In the genomic region with DNA sequence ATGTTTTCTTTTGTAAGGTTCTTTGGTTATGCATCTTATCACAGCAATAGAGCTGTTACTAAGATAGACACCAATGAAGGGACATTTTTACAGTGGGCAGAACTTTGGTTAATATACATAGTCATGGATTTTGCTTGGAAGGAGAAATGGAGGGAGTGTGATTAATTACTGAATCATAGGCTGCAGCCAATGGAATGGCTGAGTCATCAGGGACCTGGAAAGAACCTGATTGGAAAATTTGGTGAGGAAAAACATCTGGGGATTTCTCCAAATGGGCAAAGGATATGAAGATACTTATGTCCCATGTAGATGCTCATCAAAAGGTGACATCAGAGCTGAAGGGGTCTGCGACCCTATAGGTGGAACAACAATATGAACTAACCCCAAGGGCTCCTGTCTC, we compare ENCODE assay signal across 27 mouse cellular contexts. TPM values are rescaled to one million over a fixed set of nuclear protein-coding genes. Genes with fewer than 3 reads are reported as not detected.
DNase-seq lines count a peak whose midpoint lies in the region; ATAC-seq and TF ChIP-seq lines count a peak whose summit lies in the region.
"Had no signal": no experiment of that assay in that cellular context is flagged by ENCODE, and none has a peak within 500 bp of the region (broad histone marks: within the 10 kb centered on the region; RNA-seq: fewer than 3 reads in every experiment).

No protein-coding gene starts in this region.

- H3K4me3 ChIP-seq in embryonic fibroblast, embryonic 13.5 days (ENCODE audit: insufficient read depth, low read length) = no peak overlapping the region
- no peak overlapping the region for H3K4me3 ChIP-seq in midbrain, postnatal 0 days (ENCODE audit: low read depth, low read length)
- H3K4me3 ChIP-seq: forebrain, embryonic 12.5 days; forebrain, embryonic 15.5 days; heart, adult 2 months; heart, embryonic 10.5 days; heart, embryonic 13.5 days; hindbrain, embryonic 12.5 days; hindbrain, embryonic 15.5 days; intestine, embryonic 15.5 days had no signal

- H3K27me3 ChIP-seq in midbrain, postnatal 0 days (ENCODE audit: insufficient read depth, low read length) = no peaks in the 10 kb centered on the region
- H3K27me3 ChIP-seq: CH12.LX; forebrain, embryonic 12.5 days; forebrain, embryonic 15.5 days; heart, embryonic 13.5 days; hindbrain, embryonic 12.5 days; hindbrain, embryonic 15.5 days; intestine, embryonic 15.5 days had no signal

- H3K9ac ChIP-seq in midbrain, postnatal 0 days (replicated peaks; ENCODE audit: low read length, poor library complexity, severe bottlenecking) = no peak overlapping the region
- H3K9ac ChIP-seq: forebrain, embryonic 12.5 days; forebrain, embryonic 15.5 days; heart, embryonic 13.5 days; hindbrain, embryonic 12.5 days; hindbrain, embryonic 15.5 days; intestine, embryonic 15.5 days had no signal

- H3K27ac ChIP-seq in embryonic fibroblast, embryonic 13.5 days (ENCODE audit: insufficient read depth, low read length) = peak overlapping the region; percentile 96
- no peak overlapping the region for H3K27ac ChIP-seq in midbrain, postnatal 0 days (ENCODE audit: low read depth, low read length)
- H3K27ac ChIP-seq: forebrain, embryonic 12.5 days; forebrain, embryonic 15.5 days; heart, adult 2 months; heart, embryonic 10.5 days; heart, embryonic 13.5 days; hindbrain, embryonic 12.5 days; hindbrain, embryonic 15.5 days; intestine, embryonic 15.5 days had no signal

- intact Hi-C loops in heart, postnatal 10 days (cut with DNase I) = no loop called here

- H3K36me3 ChIP-seq in midbrain, postnatal 0 days (ENCODE audit: insufficient read depth, low read length) = peaks cover 33% of the 10 kb centered on the region
- H3K36me3 ChIP-seq: intestine, embryonic 15.5 days had no signal

- H3K4me1 ChIP-seq in embryonic fibroblast, embryonic 13.5 days (ENCODE audit: control insufficient read depth, insufficient read depth, low read length) = peaks cover 10% of the 10 kb centered on the region
- H3K4me1 ChIP-seq in midbrain, postnatal 0 days (ENCODE audit: insufficient read depth, low read length) = no peaks in the 10 kb centered on the region
- H3K4me1 ChIP-seq: forebrain, embryonic 12.5 days; forebrain, embryonic 15.5 days; heart, embryonic 10.5 days; hindbrain, embryonic 12.5 days; hindbrain, embryonic 15.5 days; intestine, embryonic 15.5 days had no signal

- TF ChIP-seq CTCF in embryonic fibroblast, embryonic 13.5 days (IDR thresholded peaks at IDR 0.05; ENCODE audit: borderline replicate concordance, insufficient read depth, low read length) = no peak
- no peak for TF ChIP-seq CTCF in midbrain, postnatal 0 days (IDR thresholded peaks at IDR 0.05)

- no peak overlapping the region for H3K4me2 ChIP-seq in midbrain, postnatal 0 days (ENCODE audit: low read depth, low read length, poor library complexity, severe bottlenecking)
- H3K4me2 ChIP-seq: forebrain, embryonic 12.5 days; forebrain, embryonic 15.5 days; heart, embryonic 13.5 days; hindbrain, embryonic 12.5 days; hindbrain, embryonic 15.5 days; intestine, embryonic 15.5 days had no signal

- WGBS in midbrain, postnatal 0 days = 91% methylated on average over 1 of the region's 1 CpGs

- ATAC-seq in inflammation-experienced regulatory T-cells, adult 6 months = no peak
- no peak for ATAC-seq in midbrain, postnatal 0 days (ENCODE audit: low FRiP score)
- ATAC-seq: activated CD4-positive, CD25-positive, alpha-beta regulatory T cell, adult 4 months; forebrain, embryonic 15.5 days; intestine, embryonic 15.5 days had no signal

- DNase-seq in heart, adult 11 months = peak; percentile 0
- DNase-seq in heart, postnatal 10 days = no peak
- DNase-seq in Muller cell, postnatal 12 days (ENCODE audit: inconsistent ontology term) = peak; percentile 3
- DNase-seq in spleen, postnatal 4 days (ENCODE audit: low spot score in 2 of 2) = no peak
- DNase-seq in midbrain, postnatal 0 days (ENCODE audit: low spot score) = no peak
- DNase-seq: adrenal gland, postnatal 10 days; cerebellum, adult 18-20 months; cerebellum, adult 9-10 months; cerebellum, postnatal 14 days; gastrocnemius, postnatal 25 days; heart, adult 2 months; kidney, adult 18-20 months had no signal

- no peaks in the 10 kb centered on the region for H3K9me3 ChIP-seq in midbrain, postnatal 0 days (ENCODE audit: low read length)
- H3K9me3 ChIP-seq: forebrain, embryonic 12.5 days; forebrain, embryonic 15.5 days; G1E; heart, embryonic 10.5 days; heart, embryonic 13.5 days; hindbrain, embryonic 12.5 days; hindbrain, embryonic 15.5 days; intestine, embryonic 15.5 days had no signal

- TF ChIP-seq POLR2A in embryonic fibroblast, embryonic 13.5 days (IDR thresholded peaks at IDR 0.05; ENCODE audit: low read depth, low read length) = no peak

RNA-seq across cellular contexts. Expression of gene Cyp2ab1, which starts 28.8 kb away (rescaled TPM):
- total RNA-seq in heart, postnatal 10 days (2021) = under 1 TPM; 0.15 to 0.22 TPM
- not detected in 2 replicates for polyA plus RNA-seq in embryonic fibroblast, embryonic 13.5 days (2011; ENCODE audit: insufficient read length, low read depth, missing spikeins)
- polyA plus RNA-seq in inflammation-experienced regulatory T-cells, adult 6 months (2017; shearing (Covaris generic)) = not detected
- not detected in 2 replicates for total RNA-seq in midbrain, postnatal 0 days (2014; rRNA removed)
- polyA plus RNA-seq in midbrain, postnatal 0 days (2015; fragmentation: Nextera tagmentation; extraction: Ambion mirVana) = not detected in 2 replicates
- total RNA-seq: CH12.LX, G1E had no signal
- polyA plus RNA-seq: activated CD4-positive, CD25-positive, alpha-beta regulatory T cell, adult 4 months; brain, embryonic 14.5 days; embryonic facial prominence, embryonic 11.5 days; forebrain, embryonic 12.5 days; forebrain, embryonic 15.5 days; G1E; heart, embryonic 10.5 days; heart, embryonic 13.5 days; heart, embryonic 16.5 days; hindbrain, embryonic 12.5 days; hindbrain, embryonic 15.5 days; intestine, embryonic 15.5 days had no signal

RNA-seq across cellular contexts. Expression of gene Parl, which starts 51.8 kb away (rescaled TPM):
- 100 to 1,000 TPM in 1 of 2 experiments, 10 to 100 TPM in 1; 90.9 to 105 TPM for total RNA-seq in heart, postnatal 10 days (2021)
- 72.1 and 74.1 TPM in 2 replicates for polyA plus RNA-seq in embryonic fibroblast, embryonic 13.5 days (2011; ENCODE audit: insufficient read length, low read depth, missing spikeins)
- 10 to 100 TPM; 77.6 to 82.2 (median 82.2) TPM for polyA plus RNA-seq in inflammation-experienced regulatory T-cells, adult 6 months (2017; shearing (Covaris generic))
- 31.8 and 104 TPM in 2 replicates for total RNA-seq in midbrain, postnatal 0 days (2014; rRNA removed)
- 81.8 and 82.3 TPM in 2 replicates for polyA plus RNA-seq in midbrain, postnatal 0 days (2015; fragmentation: Nextera tagmentation; extraction: Ambion mirVana)

Comparison
In these comparisons a context has a peak if more than half of its experiments do, and no peak if none do; other contexts are left out.
1. DNase-seq: peak in heart, adult 11 months (single experiment) and Muller cell, postnatal 12 days (single experiment); none in heart, postnatal 10 days (0 of 2), spleen, postnatal 4 days (0 of 2) and midbrain, postnatal 0 days (single experiment).